Mouse (Mus musculus) liver, postnatal 0 days (tissue): Measurements from ENCODE around the gene H2-M5. TPM values are rescaled to one million over a fixed set of nuclear protein-coding genes. Genes with fewer than 3 reads are reported as not detected.

Experiments used
- ATAC-seq: fragments of 200-750 bp; cut with Nextera tagmentation; 2 replicates; pipeline ENCODE4 v1.8.0; 2017; ENCODE audit warnings: mild to moderate bottlenecking, moderate library complexity
- DNase-seq: peaks from one replicate; pipeline ENCODE4 v3.0.0-alpha.2; 2016
- H3K27ac ChIP-seq: fragments of 300-500 bp; sonication (generic); 2 replicates; pipeline ENCODE4 v1.5.1; 2014; ENCODE audit warnings: antibody characterized with exemption, moderate library complexity, mild to moderate bottlenecking, low read depth
- H3K27me3 ChIP-seq: fragments of 300-500 bp; sonication (generic); 2 replicates; pipeline ENCODE4 v1.6.1; 2014; ENCODE audit warnings: low read length, control low read depth, mixed read lengths; ENCODE audit not compliant: insufficient read depth
- H3K36me3 ChIP-seq: fragments of 300-500 bp; sonication (generic); replicated peaks from 2 replicates; pipeline ENCODE4 v1.6.1; 2014; ENCODE audit warnings: mild to moderate bottlenecking, control low read depth, low read length, moderate library complexity, mixed read lengths; ENCODE audit not compliant: insufficient read depth
- H3K4me1 ChIP-seq: fragments of 300-500 bp; sonication (generic); 2 replicates; pipeline ENCODE4 v1.6.1; 2014; ENCODE audit warnings: antibody characterized with exemption, mild to moderate bottlenecking, control low read depth; ENCODE audit not compliant: insufficient read depth
- H3K4me2 ChIP-seq: fragments of 300-500 bp; sonication (generic); 2 replicates; pipeline ENCODE4 v1.6.1; 2014; ENCODE audit warnings: low read depth, mild to moderate bottlenecking, low read length, moderate library complexity, mixed read lengths
- H3K4me3 ChIP-seq: fragments of 300-500 bp; sonication (generic); 2 replicates; pipeline ENCODE4 v1.5.1; 2014; ENCODE audit warnings: low read depth, low read length
- H3K9ac ChIP-seq: fragments of 300-500 bp; sonication (generic); replicated peaks from 2 replicates; pipeline ENCODE4 v1.6.1; 2014; ENCODE audit warnings: mild to moderate bottlenecking, moderate library complexity
- H3K9me3 ChIP-seq: fragments of 300-500 bp; sonication (generic); 2 replicates; pipeline ENCODE4 v1.6.1; 2016; ENCODE audit warnings: mild to moderate bottlenecking, control low read depth, low read length, mixed read lengths
- CTCF ChIP-seq: sonication (generic); IDR thresholded peaks from 2 replicates; pipeline ENCODE4 v1.5.1; 2016; ENCODE audit warnings: antibody characterized with exemption, low read depth
- EP300 ChIP-seq: IDR thresholded peaks from 2 replicates; pipeline ENCODE4 v1.6.1; 2016; ENCODE audit warnings: antibody characterized with exemption, low read depth, mild to moderate bottlenecking
- WGBS: fragments of 180-500 bp; shearing (Covaris S2); extraction: QIAGEN DNeasy Blood & Tissue Kit; methylation state at CpG from one replicate; pipeline ENCODE4 v1.1.7; 2014; ENCODE audit not compliant: insufficient replicate concordance; 5-methylcytosine and 5-hydroxymethylcytosine counted together
- polyA plus RNA-seq: library from polyadenylated mRNA; unstranded; fragments of >200 nt; fragmentation: Nextera tagmentation; extraction: Ambion mirVana; gene quantifications from 2 replicates; pipeline ENCODE4 v1.2.1, GENCODE M21; 2015

H2-M5 gene
- polyA plus RNA-seq = 0.04 TPM in 1 of 2 replicates, not detected in the other

- no peak within 1 kb of the TSS for H3K4me3 ChIP-seq
- WGBS = 31% methylated on average over 5 of the region's 5 CpGs
- H3K4me2 ChIP-seq = no peak within 1 kb of the TSS
- H3K9ac ChIP-seq = no peak within 1 kb of the TSS
- peaks cover 31% of the 10 kb centered on the region for H3K27me3 ChIP-seq
- no peaks in the 10 kb centered on the region for H3K4me1 ChIP-seq
- no peak for DNase-seq
- no peaks in the 10 kb centered on the region for H3K9me3 ChIP-seq
- no peaks in the 10 kb centered on the region for H3K36me3 ChIP-seq
- H3K27ac ChIP-seq = no peak within 1 kb of the TSS
- no peak for ATAC-seq
- no peak for TF ChIP-seq CTCF
Measured at GRCm38 (mm10) chr17:36989437-36989836, at the start of gene H2-M5. H2-M5 (minus strand) TSS chr17:36989537.

DNA sequence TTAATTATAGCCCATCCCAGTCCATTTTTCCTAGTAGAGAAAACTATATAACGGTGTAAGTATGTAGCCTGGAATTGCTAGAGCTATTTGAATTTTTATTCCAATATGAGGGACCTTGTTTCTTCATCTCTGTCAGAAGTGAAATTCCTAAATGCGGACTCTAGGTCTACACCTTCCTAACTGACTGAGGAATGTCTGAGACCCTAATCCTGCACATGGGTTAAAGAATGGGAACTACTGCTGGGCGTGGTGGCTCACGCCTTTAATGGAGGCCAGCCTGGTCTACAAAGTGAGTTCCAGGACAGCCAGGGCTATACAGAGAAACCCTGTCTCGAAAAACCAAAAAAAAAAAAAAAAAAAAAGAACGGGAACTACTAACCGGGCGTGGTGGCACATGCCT is 39.8 kb upstream of the H2-M5 start:
- H3K4me3 ChIP-seq = peak overlapping the region; percentile 53
- H3K9me3 ChIP-seq = no peaks in the 10 kb centered on the region
- DNase-seq (no peak), ATAC-seq (no peak)
- H3K9ac ChIP-seq = no peak overlapping the region
- H3K4me1 ChIP-seq = no peaks in the 10 kb centered on the region
- no peak overlapping the region for H3K27ac ChIP-seq
- H3K4me2 ChIP-seq = peak overlapping the region; percentile 72; the same call in 1 of the 2 replicates
- H3K27me3 ChIP-seq = no peaks in the 10 kb centered on the region
- no peak for TF ChIP-seq EP300
- TF ChIP-seq CTCF = no peak
- H3K36me3 ChIP-seq = no peaks in the 10 kb centered on the region
- WGBS = 70% methylated on average over 7 of the region's 8 CpGs

DNA sequence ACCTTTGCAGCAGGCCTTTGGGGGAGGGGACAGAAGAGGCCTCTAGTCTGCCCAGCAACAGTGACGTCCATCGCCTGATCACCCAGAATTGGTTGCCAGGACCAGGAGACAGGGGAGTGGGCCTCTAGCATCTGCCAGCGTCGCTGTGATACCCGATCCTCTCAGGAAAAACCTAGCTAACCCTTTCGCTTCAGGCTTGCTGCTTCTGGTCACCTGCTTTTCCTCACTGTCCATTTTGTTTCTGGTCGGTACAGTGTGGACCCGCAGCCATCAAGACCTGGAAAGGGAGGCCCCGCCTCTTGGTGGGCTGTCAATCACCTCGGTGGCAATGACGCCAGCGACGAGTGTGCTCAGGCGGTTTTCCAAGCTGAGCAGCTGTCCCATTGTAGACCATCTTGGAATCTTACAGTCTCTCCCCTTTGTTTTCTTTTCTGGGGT is 39.4 kb upstream of the H2-M5 start:
- H3K9me3 ChIP-seq = no peaks in the 10 kb centered on the region
- TF ChIP-seq CTCF (no peak), EP300 (no peak)
- 2% methylated on average over 14 of the region's 14 CpGs for WGBS
- H3K27ac ChIP-seq = peak overlapping the region; percentile 29; the same call in 1 of the 2 replicates
- peak; percentile 87 for DNase-seq
- H3K27me3 ChIP-seq = no peaks in the 10 kb centered on the region
- peak overlapping the region; percentile 53 for H3K4me3 ChIP-seq
- peak overlapping the region; percentile 38; the same call in 1 of the 2 replicates for H3K9ac ChIP-seq
- peak overlapping the region; percentile 72 for H3K4me2 ChIP-seq
- H3K4me1 ChIP-seq = no peaks in the 10 kb centered on the region
- H3K36me3 ChIP-seq = no peaks in the 10 kb centered on the region
- peak; percentile 98 for ATAC-seq

- H3K9me3 ChIP-seq = no peaks in the 10 kb centered on the region
- no peaks in the 10 kb centered on the region for H3K4me1 ChIP-seq
- H3K4me2 ChIP-seq = peak overlapping the region; percentile 72
- DNase-seq = no peak
- no peak overlapping the region for H3K9ac ChIP-seq
- no peak overlapping the region for H3K27ac ChIP-seq
- H3K36me3 ChIP-seq = no peaks in the 10 kb centered on the region
- peak overlapping the region; percentile 53; the same call in 1 of the 2 replicates for H3K4me3 ChIP-seq
- TF ChIP-seq EP300 = no peak
- no peak for TF ChIP-seq CTCF
- ATAC-seq = no peak
- no peaks in the 10 kb centered on the region for H3K27me3 ChIP-seq
- 26% methylated on average over 10 of the region's 10 CpGs for WGBS
Measured at GRCm38 (mm10) chr17:37028212-37028611, 38.9 kb upstream of the H2-M5 start.

GRCm38 (mm10) chr17:37027486-37027885 is 38.1 kb upstream of the H2-M5 start:
- TF ChIP-seq CTCF (no peak), EP300 (no peak)
- Histone ChIP-seq H3K4me2 (no peak overlapping the region), H3K4me1 (no peaks in the 10 kb centered on the region), H3K27me3 (no peaks in the 10 kb centered on the region), H3K9me3 (no peaks in the 10 kb centered on the region), H3K36me3 (no peaks in the 10 kb centered on the region), H3K27ac (no peak overlapping the region), H3K9ac (no peak overlapping the region), H3K4me3 (no peak overlapping the region)
- WGBS = 84% methylated on average over 4 of the region's 4 CpGs
- no peak for DNase-seq
- no peak for ATAC-seq

DNA sequence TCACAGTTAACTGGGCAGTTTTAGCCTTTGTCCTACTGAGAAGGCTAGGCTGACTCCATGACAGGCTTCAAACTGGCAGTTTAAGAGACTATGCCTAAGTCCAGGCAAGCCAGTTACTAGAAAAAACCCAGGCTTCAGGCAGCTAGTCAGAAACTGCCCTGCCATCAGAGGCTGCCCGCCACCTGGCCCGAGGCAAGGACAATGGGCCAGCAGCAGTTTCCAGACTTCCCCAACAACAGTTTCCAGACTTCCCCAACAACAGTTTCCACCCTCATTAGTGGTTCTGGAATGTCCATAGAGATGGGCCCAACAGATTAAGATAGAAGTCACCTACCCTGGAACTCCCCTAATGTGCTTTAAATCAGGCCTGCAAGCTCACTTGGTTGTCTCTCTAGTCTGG is 37.1 kb upstream of the H2-M5 start:
- WGBS = 66% methylated on average over 2 of the region's 2 CpGs
- no peak for TF ChIP-seq CTCF
- no peak for TF ChIP-seq EP300

More for the DNA sequence above, 37.1 kb upstream of the H2-M5 start:
- Histone ChIP-seq H3K4me1 (no peaks in the 10 kb centered on the region), H3K27ac (no peak overlapping the region), H3K27me3 (no peaks in the 10 kb centered on the region), H3K9me3 (no peaks in the 10 kb centered on the region), H3K4me3 (no peak overlapping the region), H3K36me3 (no peaks in the 10 kb centered on the region), H3K4me2 (no peak overlapping the region), H3K9ac (no peak overlapping the region)
- no peak for DNase-seq
- no peak for ATAC-seq
